Mouse (Mus musculus) lung, postnatal 4 days (tissue): ENCODE data around the gene Zbtb39.
"Not testable (repeated sequence)": the region's sequence is repeated elsewhere in the genome, so short reads cannot be mapped to it uniquely, and the experiment has no call there.

Experiments
- DNase-seq, 2 experiments: peaks; one replicate each; pipeline ENCODE4 v3.0.0; 2021

Gene Zbtb39

DNA sequence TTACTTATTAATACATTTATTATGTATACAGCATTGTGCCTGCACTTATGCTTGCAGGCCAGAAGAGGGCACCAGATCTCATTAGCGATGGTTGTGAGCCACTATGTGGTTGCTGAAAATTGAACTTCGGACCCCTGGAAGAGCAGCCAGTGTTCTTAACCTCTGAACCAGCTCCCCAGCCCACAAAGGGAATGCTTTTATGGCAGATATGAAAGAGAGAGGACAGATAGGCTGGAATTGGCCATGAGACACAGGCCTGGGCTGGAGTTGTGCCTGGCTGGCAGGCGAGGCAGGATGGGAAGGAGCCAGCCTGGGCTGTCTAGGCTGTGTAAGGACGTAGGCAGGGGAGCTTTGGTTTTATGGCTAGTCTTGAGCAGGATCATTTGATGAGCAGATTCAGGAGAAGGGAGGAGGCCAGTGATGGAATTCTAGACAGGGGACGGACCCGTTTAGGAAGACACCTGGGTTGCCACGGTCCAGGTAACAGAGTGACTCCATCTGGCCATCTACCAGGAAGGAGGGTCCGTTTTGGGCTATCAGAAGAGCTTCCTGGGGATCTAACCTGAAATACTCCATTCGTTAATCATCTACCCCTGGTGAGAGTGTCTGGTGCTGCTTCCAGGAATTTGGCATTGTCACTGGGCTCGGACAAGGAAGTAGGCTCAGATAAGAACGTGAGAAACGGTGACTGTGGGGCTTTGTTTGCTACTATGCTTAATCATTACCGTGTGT is 1.0 kb upstream of the Zbtb39 start:
- DNase-seq, result peak in 1 of 2 experiments; percentile 62

DNA sequence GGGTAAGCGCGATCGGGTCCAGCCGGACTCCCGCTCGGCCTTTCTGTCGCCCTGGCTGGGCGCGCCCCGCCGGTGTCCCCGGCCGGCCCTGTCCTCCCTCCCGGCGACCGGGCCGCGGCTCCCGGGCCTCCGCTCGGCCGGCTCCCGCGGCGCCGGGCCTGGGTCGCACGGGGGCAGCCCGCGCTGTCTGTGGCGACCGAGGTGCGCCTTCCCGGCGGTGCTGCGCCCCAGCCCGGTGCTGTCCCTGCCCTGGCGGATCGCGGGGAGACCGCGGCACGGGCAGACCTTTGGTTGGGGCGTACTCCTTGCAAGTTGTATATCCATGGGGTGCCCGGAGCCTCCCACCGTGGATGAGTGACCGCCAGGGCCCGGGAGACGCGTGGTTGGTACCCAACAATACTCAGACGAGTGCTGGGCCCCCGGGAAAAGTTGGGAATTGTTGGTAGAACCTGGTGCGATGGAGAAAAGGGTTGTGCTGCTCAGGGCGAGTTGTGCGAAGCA is 373 bp downstream of the Zbtb39 start:
- no peak for DNase-seq

DNA sequence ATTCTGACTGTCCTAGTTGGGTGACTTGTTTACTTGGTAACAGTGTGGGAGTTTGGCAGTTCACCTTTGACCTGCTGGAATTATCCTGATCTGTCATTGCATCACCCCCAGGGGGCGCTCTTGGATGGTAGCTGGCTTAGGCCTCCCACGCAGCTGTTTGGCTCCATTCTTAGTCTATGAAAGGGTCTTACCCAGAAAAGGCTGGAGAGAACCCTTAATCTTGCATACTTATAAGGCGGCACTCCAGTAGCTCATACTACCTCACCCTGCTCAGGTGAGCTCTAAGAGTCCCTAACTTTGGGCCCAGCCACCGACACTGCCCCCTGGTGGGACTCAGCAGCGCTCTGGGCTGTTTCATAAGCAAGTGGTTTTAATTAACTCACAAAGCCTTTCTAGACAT is 5.3 kb downstream of the Zbtb39 start:
- DNase-seq, result peak; percentile 52 to 69

DNA sequence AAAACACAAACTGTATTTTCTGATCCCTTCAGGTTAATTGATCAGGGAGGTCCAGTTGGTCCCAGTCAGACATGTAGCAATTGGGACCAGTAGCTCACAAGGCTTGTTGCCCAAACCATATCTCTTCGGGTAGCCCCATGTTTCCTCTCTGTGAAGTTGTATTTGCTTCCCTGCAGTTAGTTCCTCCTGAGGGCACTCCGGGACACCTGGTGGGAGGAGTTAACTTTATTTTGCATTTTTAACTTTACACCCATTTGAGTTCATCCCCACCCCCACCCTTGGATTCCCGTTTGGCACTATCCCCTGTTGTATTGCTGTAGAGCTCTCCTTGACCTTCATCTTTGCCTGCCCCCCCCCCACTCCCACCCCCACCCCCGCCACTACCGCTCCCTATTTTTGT is 6.5 kb downstream of the Zbtb39 start:
- no peak for DNase-seq

DNA sequence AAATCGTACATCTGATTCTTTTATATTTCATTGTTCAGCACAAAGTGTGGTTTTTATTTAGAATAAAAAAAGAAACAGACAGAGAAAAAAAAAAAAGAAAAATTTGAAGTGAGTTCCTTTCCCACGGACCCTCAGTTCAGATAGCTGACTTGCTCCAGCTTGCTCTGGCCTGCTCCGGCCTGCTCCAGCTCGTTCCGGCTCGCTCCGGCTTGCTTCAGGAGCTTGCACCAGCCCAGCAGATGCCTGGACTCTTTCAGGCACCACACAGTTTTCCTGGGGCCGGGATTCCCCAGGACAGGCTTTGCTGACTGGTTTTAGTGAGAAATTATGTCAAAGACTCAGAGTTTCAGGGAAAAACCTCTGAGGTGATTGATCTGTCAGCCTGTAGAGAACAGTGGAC is 7.9 kb downstream of the Zbtb39 start:
- no peak for DNase-seq

DNA sequence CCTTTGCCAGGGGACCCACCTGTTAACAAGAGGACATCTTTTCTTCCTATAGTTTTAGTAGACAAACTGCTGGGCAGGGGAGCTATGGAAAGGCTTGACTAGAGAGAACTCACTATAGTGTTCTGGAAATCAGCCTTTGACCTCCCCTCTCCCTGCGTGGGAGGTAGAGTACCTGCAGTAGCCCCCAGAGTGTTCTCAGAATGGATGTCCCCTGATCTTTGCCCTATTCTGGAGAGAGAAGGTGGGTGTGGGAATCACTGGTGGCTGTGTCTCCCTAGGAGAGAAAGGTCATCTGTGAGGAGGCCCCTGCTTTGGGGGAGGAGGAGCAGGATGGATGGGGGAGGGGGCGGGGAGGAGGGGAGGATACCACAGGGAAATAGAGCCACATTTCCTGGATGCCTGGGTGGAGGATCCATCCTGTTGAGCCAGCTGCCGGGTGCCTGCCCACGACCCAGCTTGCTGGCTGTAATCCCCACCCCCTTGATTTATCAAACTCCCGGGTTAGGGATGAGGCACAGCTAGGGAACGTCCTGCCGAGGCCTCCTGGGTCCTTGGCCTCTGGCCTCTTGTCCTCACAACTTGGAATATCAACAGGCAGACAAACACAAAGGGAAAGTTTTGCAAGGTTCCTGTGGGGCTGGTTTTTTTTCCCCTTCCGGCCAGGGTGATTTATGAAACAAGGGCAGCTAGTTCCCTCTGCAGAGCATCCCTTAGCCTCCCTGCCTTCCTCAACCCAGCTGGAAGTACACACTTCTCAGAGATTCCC is 9.7 kb downstream of the Zbtb39 start:
- DNase-seq, result peak; percentile 43 to 76

DNA sequence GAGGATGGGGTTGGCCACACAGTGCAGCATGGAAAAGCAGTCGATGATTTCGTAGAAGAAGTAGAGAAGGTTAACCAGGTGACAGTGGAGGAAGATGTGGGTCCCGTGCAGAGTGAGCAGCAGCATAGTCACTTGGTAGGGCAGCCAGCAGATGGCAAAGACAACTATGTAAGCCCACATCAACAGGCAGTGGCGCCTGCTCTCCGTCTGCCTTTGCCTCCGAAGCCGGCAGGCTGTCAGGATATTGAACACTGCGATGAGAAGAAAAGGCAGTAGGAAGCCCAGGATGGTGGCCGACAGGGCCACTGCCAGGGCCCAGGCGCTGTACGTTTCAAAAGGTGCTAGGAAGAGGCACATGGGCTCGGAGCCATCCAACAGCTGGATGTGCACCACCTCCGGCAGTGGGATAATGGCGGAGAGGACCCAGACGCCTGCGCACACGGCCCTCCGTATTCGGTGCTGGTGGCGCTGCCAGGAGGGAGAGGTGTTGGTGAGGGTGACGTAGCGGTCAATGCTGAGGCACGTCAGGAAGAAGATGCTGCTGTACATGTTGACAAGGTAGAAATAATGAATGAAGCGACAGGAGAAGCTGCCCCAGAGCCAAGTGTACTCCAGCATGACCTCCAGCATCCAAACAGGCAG is 10.9 kb downstream of the Zbtb39 start:
- DNase-seq, result no peak

DNA sequence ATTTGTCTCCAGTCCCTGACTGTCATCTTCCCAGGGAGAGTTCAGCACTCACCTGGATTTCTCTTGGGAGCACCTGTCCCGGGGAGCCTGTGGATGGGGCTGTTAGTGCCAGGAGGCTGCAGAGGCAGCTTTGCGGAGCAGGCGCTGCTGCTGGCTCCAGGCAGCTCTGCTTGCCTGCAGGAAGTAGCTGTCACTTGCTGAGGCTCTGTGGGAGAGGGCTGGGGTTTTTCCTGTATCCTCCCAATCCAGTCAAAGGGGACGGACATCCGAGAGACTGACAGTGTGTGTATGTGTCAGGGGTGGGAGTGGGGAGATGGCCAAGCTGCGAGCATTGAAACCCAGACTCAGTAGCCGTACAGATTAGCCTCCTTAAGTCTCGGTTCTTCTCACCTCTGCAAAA is 12.2 kb downstream of the Zbtb39 start, which contains the start of gene Gpr182:
Gene Gpr182, minus strand, starts transcription at position 185 of the 400 bp plus-strand sequence.
- peak; percentile 36 to 70 for DNase-seq

DNA sequence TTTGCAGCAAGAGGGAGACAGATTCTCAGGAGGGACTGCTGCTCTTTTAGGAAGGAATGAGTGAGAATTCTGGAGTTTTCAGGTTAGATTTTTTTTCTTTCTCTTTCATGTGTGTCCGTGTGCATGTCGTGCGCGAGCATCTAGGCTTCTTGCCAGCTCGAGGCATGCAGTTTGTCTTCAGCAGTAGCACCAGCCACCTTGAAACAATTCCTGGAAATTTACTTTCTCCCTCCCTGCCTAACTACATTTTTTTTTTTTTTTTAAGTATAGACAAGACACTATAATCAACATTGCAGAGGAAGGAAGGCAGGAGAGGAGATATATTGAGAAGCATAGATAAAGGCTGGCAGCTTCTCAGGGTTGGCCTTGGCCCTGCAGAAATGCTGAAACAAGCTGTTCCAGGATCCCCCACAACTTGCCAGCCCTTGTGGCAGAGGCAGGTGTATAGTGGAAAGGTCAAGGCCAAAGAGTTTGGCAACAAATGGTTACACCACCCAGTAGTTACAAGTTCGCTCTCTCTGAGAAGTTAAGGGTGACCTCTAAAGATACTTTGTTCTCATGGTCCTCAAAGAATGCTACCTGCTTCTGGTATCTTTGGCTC is 15.3 kb downstream of the Zbtb39 start:
- DNase-seq, result peak; percentile 57 to 82

DNA sequence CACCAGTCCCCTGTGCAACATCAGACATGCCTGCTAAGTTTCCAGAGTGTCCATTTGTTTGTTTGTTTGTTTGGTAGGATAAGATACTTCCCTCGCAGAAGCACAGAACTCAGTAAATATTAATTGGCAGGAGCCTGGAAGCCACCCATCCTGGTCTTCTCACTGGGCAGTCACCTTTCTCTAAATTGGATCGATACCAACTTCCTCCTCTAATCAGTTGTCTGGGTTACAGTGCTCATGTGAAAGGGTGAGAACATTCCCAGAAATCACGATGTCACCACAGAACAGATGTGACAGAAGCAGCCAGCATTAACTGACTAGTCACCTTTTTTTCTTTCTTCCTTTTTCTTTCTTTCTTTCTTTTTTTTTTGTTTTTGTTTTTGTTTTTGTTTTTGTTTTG is 15.9 kb downstream of the Zbtb39 start:
- no peak for DNase-seq

DNA sequence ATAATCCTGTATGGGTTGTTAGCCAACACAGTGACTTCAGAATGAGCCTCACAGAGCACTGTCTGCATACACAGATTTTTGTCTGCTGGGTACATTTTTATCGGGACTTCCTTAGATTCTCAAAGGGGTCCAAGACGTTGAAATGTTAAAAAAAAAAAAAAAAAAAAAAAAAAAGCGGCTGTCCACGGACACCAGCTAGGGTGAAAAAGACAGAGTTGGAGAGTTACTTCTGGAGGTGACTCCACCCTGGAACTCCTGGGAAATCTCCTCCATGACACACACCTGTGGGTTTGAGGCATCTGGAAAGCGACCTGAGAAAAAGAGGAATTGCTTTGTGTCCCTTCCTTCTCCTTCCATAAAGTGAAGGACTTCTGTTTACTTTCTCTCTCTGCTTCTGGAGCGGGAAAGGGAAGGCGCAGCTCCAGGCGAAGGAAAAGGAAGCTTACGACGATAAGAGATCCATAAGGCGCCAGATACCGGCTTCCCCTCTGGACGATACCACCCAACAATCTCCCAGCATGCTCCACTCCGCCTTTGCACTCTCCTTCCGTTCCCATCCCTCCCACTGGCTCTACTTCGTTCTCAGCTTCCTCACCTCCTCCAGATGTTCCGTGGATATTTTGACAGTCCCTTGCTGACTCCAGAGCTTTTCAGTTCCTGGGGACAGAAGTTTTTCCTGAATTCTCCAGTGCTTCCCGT is 16.6 kb downstream of the Zbtb39 start:
- peak; percentile 61 to 69 for DNase-seq

DNA sequence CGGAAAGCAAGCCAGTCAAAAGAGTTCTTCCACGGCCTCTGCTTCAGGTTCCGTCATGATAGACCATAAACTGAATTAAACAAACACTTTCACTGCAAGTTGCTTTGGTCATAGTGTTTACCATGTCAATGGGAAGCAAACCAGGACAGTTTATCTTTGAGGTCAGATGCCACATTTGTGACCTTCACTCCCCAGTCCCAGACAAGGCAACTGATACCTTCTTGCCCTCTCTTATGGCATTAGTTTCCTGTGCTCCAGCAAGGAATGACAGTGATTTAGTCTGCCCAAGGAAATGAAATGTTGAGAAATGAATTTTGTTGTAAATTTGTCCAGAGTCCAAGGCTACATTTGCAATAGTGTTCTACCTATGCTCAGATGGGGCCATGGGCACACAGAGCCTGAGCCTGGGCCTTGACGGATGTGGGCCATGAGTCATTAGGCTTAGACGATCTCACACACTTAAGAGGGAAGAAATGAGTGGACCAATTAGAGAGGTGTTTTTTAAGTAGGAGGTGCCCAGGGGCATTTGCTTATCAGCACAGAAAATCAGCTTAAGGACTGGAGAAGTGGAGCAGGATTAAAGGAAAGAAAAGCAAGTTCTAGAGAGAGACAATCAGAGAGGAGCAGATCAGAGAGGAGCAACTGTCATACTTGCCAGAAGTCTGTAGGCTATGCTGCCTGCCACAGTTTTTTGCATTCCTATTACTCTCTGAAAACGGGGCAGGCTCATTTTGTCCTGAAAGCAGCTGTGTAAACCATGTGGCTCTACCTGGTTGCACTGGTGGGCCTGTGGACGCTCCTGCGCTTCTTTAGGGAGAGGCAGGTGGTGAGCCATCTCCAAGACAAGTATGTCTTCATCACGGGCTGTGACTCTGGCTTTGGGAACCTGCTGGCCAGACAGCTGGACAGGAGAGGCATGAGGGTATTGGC is 20.1 kb downstream of the Zbtb39 start, which contains the start of the genes Rdh1 and Rdh16f1:
Gene Rdh1, plus strand, starts transcription at position 541 of the 930 bp plus-strand sequence.
Gene Rdh16f1, plus strand, starts transcription at position 607 of the 930 bp plus-strand sequence.
- peak in 1 of 2 experiments; percentile 12 for DNase-seq

DNA sequence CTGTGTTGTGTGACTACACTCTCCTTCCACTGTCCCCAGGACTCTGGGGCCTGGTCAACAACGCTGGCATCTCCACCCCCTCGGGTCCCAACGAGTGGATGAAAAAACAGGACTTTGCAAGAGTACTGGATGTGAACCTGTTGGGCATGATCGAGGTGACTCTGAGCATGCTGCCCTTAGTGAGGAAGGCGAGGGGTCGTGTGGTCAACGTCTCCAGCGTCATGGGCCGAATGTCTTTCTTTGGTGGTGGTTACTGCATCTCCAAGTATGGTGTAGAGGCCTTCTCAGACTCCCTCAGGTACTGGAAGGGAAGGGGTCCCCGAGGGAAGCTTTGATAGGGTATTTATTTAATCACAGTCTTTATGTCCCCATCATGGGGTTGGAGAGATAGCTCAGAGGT is 23.6 kb downstream of the Zbtb39 start:
- DNase-seq, result not testable (repeated sequence)

DNA sequence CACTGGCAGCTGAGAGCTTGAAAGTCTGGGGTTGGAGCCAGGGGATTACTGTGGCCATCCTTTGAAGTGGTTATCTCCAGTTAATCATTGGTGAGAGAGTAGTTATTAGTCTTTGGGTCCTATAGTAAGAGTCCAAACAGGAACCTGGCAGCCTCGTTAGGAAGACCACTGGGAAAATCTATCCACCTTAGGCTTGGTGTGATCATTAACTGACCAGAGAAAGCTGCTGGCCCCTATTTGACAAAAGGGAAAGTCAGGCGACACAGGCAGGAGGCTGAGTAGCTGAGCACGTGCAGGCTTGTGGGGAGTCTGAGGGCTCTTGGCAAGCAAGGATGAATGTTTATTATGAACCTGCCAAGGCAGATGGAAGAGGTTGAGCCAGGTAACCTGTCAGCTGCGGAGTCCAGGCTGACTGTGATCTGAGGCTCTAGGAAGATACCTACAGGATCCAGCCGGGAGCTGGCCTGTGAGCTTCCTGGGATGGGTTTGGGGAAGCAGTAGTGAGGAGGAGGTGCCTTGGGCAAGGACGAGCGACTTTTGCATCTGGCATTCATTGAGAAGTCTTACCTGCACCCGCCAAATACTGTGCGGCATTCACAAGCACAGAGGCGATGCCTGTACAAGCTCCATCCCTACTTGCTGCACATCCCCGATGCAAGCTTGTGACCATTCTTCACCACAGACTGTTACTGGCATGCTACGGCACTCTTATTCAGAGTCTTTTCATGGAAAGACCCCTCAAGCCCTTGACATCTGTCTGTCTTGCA is 24.8 kb downstream of the Zbtb39 start:
- no peak for DNase-seq

DNA sequence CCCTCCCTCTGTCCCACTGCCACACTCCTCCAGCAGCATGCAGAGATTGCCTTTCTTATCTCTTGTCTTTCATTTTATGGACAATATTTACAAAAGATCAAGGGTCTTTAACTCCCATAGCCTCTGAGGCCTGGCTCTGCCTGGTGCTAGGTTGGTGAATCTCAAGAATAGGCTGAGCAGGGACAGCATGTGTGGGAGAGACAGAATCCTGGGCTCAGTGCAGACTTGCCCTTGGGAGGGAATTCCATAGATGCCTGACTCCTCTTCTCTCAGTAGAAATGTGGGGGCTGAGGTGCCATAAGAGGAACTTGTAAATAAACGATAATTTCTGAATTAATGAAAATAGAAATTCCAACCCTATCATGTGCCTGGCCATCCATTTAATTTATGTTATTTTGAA is 27.2 kb downstream of the Zbtb39 start:
- no peak for DNase-seq

DNA sequence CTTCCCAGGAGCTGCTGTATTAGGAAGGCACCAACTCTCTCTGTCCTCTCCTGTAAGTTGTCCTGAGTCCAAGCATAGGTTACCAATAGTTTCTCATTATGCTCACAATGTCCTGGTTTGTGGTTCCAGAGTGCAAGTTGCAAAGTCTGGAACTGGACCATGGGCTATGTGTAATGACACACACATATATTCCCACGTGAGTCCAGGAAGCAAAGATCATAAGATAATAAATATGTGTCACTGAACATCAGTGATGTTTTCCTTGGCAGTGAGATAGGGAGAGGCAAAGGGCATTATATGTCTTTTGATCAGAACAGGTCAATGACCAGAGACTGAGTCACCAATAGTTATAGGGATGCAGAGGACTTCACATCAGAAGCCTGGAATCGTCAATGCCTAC is 36.7 kb downstream of the Zbtb39 start, which contains the start of gene Rdh9:
Gene Rdh9, plus strand, starts transcription at position 376 of the 400 bp plus-strand sequence.
- no peak for DNase-seq

DNA sequence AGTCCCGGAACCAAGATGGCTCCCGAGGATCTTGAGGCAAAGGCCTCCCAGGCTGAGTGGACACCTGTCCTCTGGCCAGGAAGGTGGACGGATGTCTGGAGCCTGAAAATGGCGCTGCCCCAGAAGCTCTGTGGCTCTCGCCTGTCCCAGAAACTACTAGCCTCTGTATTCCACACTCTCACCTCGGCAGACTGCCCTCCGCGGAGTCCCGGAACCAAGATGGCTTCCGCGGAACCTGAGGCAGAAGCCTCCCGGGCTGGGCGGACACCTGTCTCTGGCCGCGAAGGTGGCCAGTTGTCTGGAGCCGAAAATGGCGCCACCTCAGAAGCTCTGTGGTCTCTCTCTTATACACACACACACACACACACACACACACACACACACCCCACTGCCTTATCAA is 43.0 kb downstream of the Zbtb39 start:
- DNase-seq, result not testable (repeated sequence)

DNA sequence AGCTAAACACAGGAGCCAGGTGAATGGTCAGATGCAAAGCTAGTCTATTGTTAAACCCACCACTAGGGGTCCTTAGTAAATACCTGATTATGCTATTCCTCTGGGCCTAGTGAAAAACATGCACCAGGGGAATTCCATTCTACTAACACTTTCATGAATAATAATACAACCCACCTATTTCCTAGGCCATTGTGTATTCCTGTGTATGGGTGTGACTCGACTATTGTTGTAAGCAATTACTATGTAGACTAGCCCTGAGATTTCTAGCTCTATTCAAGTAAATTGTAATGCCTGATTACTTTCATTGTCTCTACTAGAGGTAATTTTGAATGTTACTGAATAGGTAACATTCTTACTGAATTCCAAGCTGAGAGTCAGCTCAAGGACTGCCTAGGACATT is 46.1 kb downstream of the Zbtb39 start:
- not testable (repeated sequence) for DNase-seq
